Mouse (Mus musculus): Measurements from ENCODE around the gene Gsdmc3. TPM values are rescaled to one million over a fixed set of nuclear protein-coding genes. Genes with fewer than 3 reads are reported as not detected.
"Not testable (repeated sequence)": the region's sequence is repeated elsewhere in the genome, so short reads cannot be mapped to it uniquely, and the experiment has no call there.

The Gsdmc3 gene
- not detected for total RNA-seq (2021)
- long read RNA-seq, experiment 1: 0 reads
- long read RNA-seq, experiment 2: 0 reads

GRCm38 (mm10) chr15:63878458-63878857 is at the start of gene Gsdmc3:
TSS of gene Gsdmc3 (minus strand) at chr15:63878558.
- not testable (repeated sequence) for DNase-seq (ENCODE audit: low spot score in 2 of 2)

GRCm38 (mm10) chr15:63926201-63926600 is 47.8 kb upstream of the Gsdmc3 start:
- DNase-seq (ENCODE audit: low spot score in 2 of 2): no peak

GRCm38 (mm10) chr15:63924484-63924883 is 46.1 kb upstream of the Gsdmc3 start:
- no peak for DNase-seq (ENCODE audit: low spot score in 2 of 2)

GRCm38 (mm10) chr15:63921618-63922017 is 43.3 kb upstream of the Gsdmc3 start:
- DNase-seq (ENCODE audit: low spot score in 2 of 2): not testable (repeated sequence)

GRCm38 (mm10) chr15:63919728-63920127 is 41.4 kb upstream of the Gsdmc3 start:
- DNase-seq (ENCODE audit: low spot score in 2 of 2): not testable (repeated sequence)

GRCm38 (mm10) chr15:63916584-63916983 is 38.2 kb upstream of the Gsdmc3 start:
- not testable (repeated sequence) for DNase-seq (ENCODE audit: low spot score in 2 of 2)

GRCm38 (mm10) chr15:63912197-63912596 is 33.8 kb upstream of the Gsdmc3 start, which contains the start of gene Gsdmc4:
TSS of gene Gsdmc4 (minus strand) at chr15:63912297.
- DNase-seq (ENCODE audit: low spot score in 2 of 2): not testable (repeated sequence)

- not testable (repeated sequence) for DNase-seq (ENCODE audit: low spot score in 2 of 2)
Observed at GRCm38 (mm10) chr15:63909896-63910295, 31.5 kb upstream of the Gsdmc3 start.

GRCm38 (mm10) chr15:63895560-63896353 is 17.4 kb upstream of the Gsdmc3 start:
- peak; percentile 6 to 24 for DNase-seq (ENCODE audit: low spot score in 2 of 2)

- not testable (repeated sequence) for DNase-seq (ENCODE audit: low spot score in 2 of 2)
Observed at GRCm38 (mm10) chr15:63888440-63888839, 10.1 kb upstream of the Gsdmc3 start.

GRCm38 (mm10) chr15:63887949-63888348 is 9.6 kb upstream of the Gsdmc3 start:
- DNase-seq (ENCODE audit: low spot score in 2 of 2): not testable (repeated sequence)

GRCm38 (mm10) chr15:63876160-63876559 is 2.2 kb downstream of the Gsdmc3 start:
- not testable (repeated sequence) for DNase-seq (ENCODE audit: low spot score in 2 of 2)

- DNase-seq (ENCODE audit: low spot score in 2 of 2): not testable (repeated sequence)
Observed at GRCm38 (mm10) chr15:63861965-63862364, 16.4 kb downstream of the Gsdmc3 start.

Other genes with a start within 250 kb of the Gsdmc3 start
- not detected for gene Gsdmc2, start 33.4 kb downstream of the Gsdmc3 start, total RNA-seq (2021)
- gene Gsdmc4, start 33.7 kb upstream of the Gsdmc3 start, total RNA-seq (2021): not detected
- 10 to 100 TPM; 33.6 to 36.0 TPM for gene Fam49b, start 181.9 kb upstream of the Gsdmc3 start, total RNA-seq (2021)